Mouse (Mus musculus): ENCODE results near the gene Kcnma1. TPM values are rescaled to one million over a fixed set of nuclear protein-coding genes. Genes with fewer than 3 reads are reported as not detected.

Gene Kcnma1
- total and polyA plus RNA-seq, 3 experiments = not detected

GRCm38 (mm10) chr14:23587451-23587850 lies 426.8 kb downstream of the Kcnma1 start:
- no peaks in the 10 kb centered on the region for H3K9me3 ChIP-seq (replicated peaks; ENCODE audit: insufficient read depth, low read length)
- H3K27ac ChIP-seq (ENCODE audit: control insufficient read depth, low read depth, low read length) = no peak overlapping the region
- no peak for DNase-seq (ENCODE audit: low read depth, low spot score)
- H3K27me3 ChIP-seq (ENCODE audit: control insufficient read depth in 1 of 2, insufficient read depth in 2 of 2, low read length in 2 of 2) = no peaks in the 10 kb centered on the region
- H3K36me3 ChIP-seq (ENCODE audit: control insufficient read depth in 1 of 2, insufficient read depth in 2 of 2, low read length in 2 of 2) = no peaks in the 10 kb centered on the region
- TF ChIP-seq MXI1 (IDR thresholded peaks at IDR 0.05; ENCODE audit: low read depth, low read length) = no peak
- TF ChIP-seq GABPA (IDR thresholded peaks at IDR 0.05; ENCODE audit: low read depth, low read length) = no peak
- no peak for TF ChIP-seq TAL1 (IDR thresholded peaks at IDR 0.05; ENCODE audit: low read length)
- no peak for TF ChIP-seq USF2 (IDR thresholded peaks at IDR 0.05; ENCODE audit: borderline replicate concordance in 1 of 2, insufficient read depth in 1 of 2, low read depth in 1 of 2, low read length in 2 of 2)
- no peak for TF ChIP-seq POLR2A (IDR thresholded peaks at IDR 0.05; ENCODE audit: control insufficient read depth in 1 of 2, insufficient read depth in 1 of 2, low read depth in 1 of 2, low read length in 2 of 2, poor library complexity in 1 of 2)
- no peak for TF ChIP-seq ZKSCAN1 (IDR thresholded peaks at IDR 0.05; ENCODE audit: low read depth, low read length)
- TF ChIP-seq EP300 (IDR thresholded peaks at IDR 0.05; ENCODE audit: low read depth in 1 of 2, low read length in 2 of 2) = no peak
- TF ChIP-seq POLR2AphosphoS5 (IDR thresholded peaks at IDR 0.05; ENCODE audit: borderline replicate concordance, low read depth, low read length) = no peak
- TF ChIP-seq E2F4 (IDR thresholded peaks at IDR 0.05; ENCODE audit: borderline replicate concordance, low read depth, low read length) = no peak
- no peak for TF ChIP-seq KAT2A (conservative IDR thresholded peaks at IDR 0.05; ENCODE audit: low read depth, low read length)
- no peak for TF ChIP-seq MYB (IDR thresholded peaks at IDR 0.05; ENCODE audit: low read depth, low read length)
- no peak for TF ChIP-seq MAZ (IDR thresholded peaks at IDR 0.05; ENCODE audit: low read depth, low read length)
- H3K79me2 ChIP-seq (ENCODE audit: control insufficient read depth, insufficient read depth, low read length, poor library complexity) = no peaks in the 10 kb centered on the region
- no peak overlapping the region for H3K4me3 ChIP-seq (ENCODE audit: control insufficient read depth in 1 of 2, insufficient read depth in 1 of 2, low read depth in 2 of 2, low read length in 2 of 2)
- no peak overlapping the region for H3K9ac ChIP-seq (ENCODE audit: control insufficient read depth, low read depth, low read length, poor library complexity, severe bottlenecking)
- H3K4me1 ChIP-seq (ENCODE audit: control insufficient read depth in 1 of 2, insufficient read depth in 2 of 2, low read length in 2 of 2) = no peaks in the 10 kb centered on the region

- no peaks in the 10 kb centered on the region for H3K4me1 ChIP-seq (ENCODE audit: control insufficient read depth in 1 of 2, insufficient read depth in 2 of 2, low read length in 2 of 2)
- peak; percentile 35 for DNase-seq (ENCODE audit: low read depth, low spot score)
- H3K79me2 ChIP-seq (ENCODE audit: control insufficient read depth, insufficient read depth, low read length, poor library complexity) = no peaks in the 10 kb centered on the region
- no peak overlapping the region for H3K27ac ChIP-seq (ENCODE audit: control insufficient read depth, low read depth, low read length)
- H3K9me3 ChIP-seq (replicated peaks; ENCODE audit: insufficient read depth, low read length) = no peaks in the 10 kb centered on the region
- H3K27me3 ChIP-seq (ENCODE audit: control insufficient read depth in 1 of 2, insufficient read depth in 2 of 2, low read length in 2 of 2) = no peaks in the 10 kb centered on the region
- no peak overlapping the region for H3K4me3 ChIP-seq (ENCODE audit: control insufficient read depth in 1 of 2, insufficient read depth in 1 of 2, low read depth in 2 of 2, low read length in 2 of 2)
- no peak overlapping the region for H3K9ac ChIP-seq (ENCODE audit: control insufficient read depth, low read depth, low read length, poor library complexity, severe bottlenecking)
- H3K36me3 ChIP-seq (ENCODE audit: control insufficient read depth in 1 of 2, insufficient read depth in 2 of 2, low read length in 2 of 2) = no peaks in the 10 kb centered on the region
- peak; percentile 26; the same call in 1 of the 2 replicates for TF ChIP-seq SMC3 (IDR thresholded peaks at IDR 0.05; ENCODE audit: low read depth, low read length)
- no peak for TF ChIP-seq POLR2A (IDR thresholded peaks at IDR 0.05; ENCODE audit: control insufficient read depth in 1 of 2, insufficient read depth in 1 of 2, low read depth in 1 of 2, low read length in 2 of 2, poor library complexity in 1 of 2)
- TF ChIP-seq CTCF (IDR thresholded peaks at IDR 0.05 in 2 of 3, conservative IDR thresholded peaks at IDR 0.05 in 1 of 3; ENCODE audit: control insufficient read depth in 1 of 3, insufficient read depth in 1 of 3, low read depth in 2 of 3, low read length in 3 of 3, poor library complexity in 1 of 3, severe bottlenecking in 1 of 3) = peak; percentile 7 to 58 (median 54); a peak in 5 of 6 replicates
- TF ChIP-seq ZC3H11A (IDR thresholded peaks at IDR 0.05; ENCODE audit: low read depth, low read length) = peak; percentile 14; the same call in 1 of the 2 replicates
- peak; percentile 50 for TF ChIP-seq RAD21 (IDR thresholded peaks at IDR 0.05; ENCODE audit: low read depth, low read length)
Measured at GRCm38 (mm10) chr14:23583235-23583634, 431.1 kb downstream of the Kcnma1 start.

Data from MEL (cell line).